Comparison of ENCODE assay signal across 16 mouse cellular contexts in the genomic region with DNA sequence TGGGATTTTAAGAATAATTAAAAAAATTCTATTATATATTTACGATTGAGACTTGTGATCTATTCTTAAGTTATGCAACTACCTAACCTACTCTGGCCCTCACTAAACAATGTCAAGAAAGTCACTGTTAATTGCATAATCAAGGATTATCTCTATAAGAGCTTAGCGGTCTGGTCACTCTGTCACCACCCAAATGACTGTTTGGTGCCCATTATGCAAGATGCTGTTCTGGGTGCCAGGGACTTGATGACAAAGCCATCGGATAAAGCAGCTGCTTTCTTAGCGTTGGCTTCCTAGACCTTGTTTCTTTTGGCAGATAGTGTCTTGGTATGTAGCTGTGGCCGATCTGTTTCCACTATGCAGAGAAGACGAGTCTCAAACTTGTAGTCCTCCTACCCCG.
"Had no signal": no experiment of that assay in that cellular context is flagged by ENCODE, and none has a peak within 500 bp of the region (broad histone marks: within the 10 kb centered on the region; RNA-seq: fewer than 3 reads in every experiment).

No protein-coding gene starts in this region.

- ATAC-seq: hindbrain, embryonic 16.5 days; inflammation-experienced regulatory T-cells, adult 6 months; intestine, embryonic 15.5 days; intestine, postnatal 0 days; liver, embryonic 12.5 days had no signal

- DNase-seq: gastrocnemius, postnatal 14 days; gastrocnemius, postnatal 36 days; heart, adult 18-20 months; heart, postnatal 10 days; heart, postnatal 4 days; kidney, adult 18-20 months; kidney, adult 8-10 months; kidney, postnatal 10 days; kidney, postnatal 25 days; kidney, postnatal 4 days; left cerebral cortex, postnatal 4 days had no signal
